Mouse (Mus musculus) adrenal gland, adult (tissue): ENCODE data around the gene Gm13769.
"Not testable (repeated sequence)": the region's sequence is repeated elsewhere in the genome, so short reads cannot be mapped to it uniquely, and the experiment has no call there.

Experiments
- DNase-seq, 2 experiments: peaks; one replicate each; pipeline ENCODE4 v3.0.0; 2022 to 2023; ENCODE audit warnings: low spot score in 1 of 2; ENCODE audit not compliant: inconsistent age in 2 of 2

Gene Gm13769

DNA sequence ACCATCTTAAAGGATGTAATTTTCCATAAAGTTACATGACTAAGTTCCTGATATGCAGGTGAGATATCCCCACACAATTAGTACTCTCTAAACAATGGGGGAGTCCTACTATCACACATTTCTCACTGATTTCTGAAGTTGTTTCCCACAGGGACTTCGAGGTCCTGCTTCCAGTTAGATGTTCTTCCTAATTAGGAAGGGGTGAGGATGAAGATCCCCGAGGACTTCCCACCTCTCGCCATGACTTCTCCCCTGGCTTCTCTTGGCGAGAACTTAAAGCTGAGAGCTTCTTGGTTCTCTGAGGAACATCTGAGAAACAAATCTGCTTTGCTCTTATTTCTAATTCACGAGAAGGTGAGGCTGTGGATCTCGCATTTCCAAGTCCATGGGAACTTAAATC is at the start of gene Gm13769:
TSS of gene Gm13769 (plus strand) at position 301 of the 400 bp plus-strand sequence.
- DNase-seq, result not testable (repeated sequence)

- DNase-seq, result no peak
These were observed 29.3 kb upstream of the Gm13769 start, which contains the start of gene Olfr1272 for GRCm38 (mm10) chr2:90292741-90293140. Olfr1272 (minus strand) TSS chr2:90292841.

GRCm38 (mm10) chr2:90346694-90347093 is 24.7 kb downstream of the Gm13769 start:
- DNase-seq, result not testable (repeated sequence)

- not testable (repeated sequence) for DNase-seq
These were observed 29.0 kb downstream of the Gm13769 start for GRCm38 (mm10) chr2:90351047-90351446.

- DNase-seq, result not testable (repeated sequence)
These were observed 29.5 kb downstream of the Gm13769 start for GRCm38 (mm10) chr2:90351540-90351939.

- DNase-seq, result not testable (repeated sequence)
These were observed 37.2 kb downstream of the Gm13769 start for GRCm38 (mm10) chr2:90359229-90359628.

- not testable (repeated sequence) for DNase-seq
These were observed 38.2 kb downstream of the Gm13769 start for GRCm38 (mm10) chr2:90360199-90360598.
